ENCODE assay signal across 9 mouse cellular contexts in the genomic region with DNA sequence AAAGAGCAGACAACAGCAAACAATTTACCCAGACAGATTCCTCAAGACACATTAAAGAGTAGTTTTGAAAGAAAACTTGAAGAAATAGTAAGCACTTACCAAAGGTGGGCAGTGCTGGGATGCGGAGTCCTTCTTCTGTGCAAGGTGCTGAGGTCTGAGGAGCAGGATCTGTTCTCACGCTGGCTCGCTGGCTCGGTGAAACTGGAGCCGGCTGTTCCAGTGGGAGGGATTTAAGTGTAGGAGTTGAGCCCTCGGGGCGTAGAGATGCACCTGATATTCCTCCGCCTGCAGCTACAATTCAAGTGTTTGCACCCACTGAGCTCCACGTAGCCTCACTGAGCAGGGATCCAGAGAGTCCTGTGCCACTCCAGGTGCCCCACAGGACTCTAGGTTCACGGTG. TPM values are rescaled to one million over a fixed set of nuclear protein-coding genes. Genes with fewer than 3 reads are reported as not detected.
DNase-seq lines count a peak whose midpoint lies in the region; ATAC-seq and TF ChIP-seq lines count a peak whose summit lies in the region.
"Had no signal": no experiment of that assay in that cellular context is flagged by ENCODE, and none has a peak within 500 bp of the region (broad histone marks: within the 10 kb centered on the region; RNA-seq: fewer than 3 reads in every experiment).

TSS of gene Zfp750 (minus strand) at position 203 of the 400 bp plus-strand sequence.

- no peak for TF ChIP-seq POLR2A in cerebellum, adult 2 months (IDR thresholded peaks at IDR 0.05; ENCODE audit: borderline replicate concordance, insufficient read depth, low read length)

- ATAC-seq in liver, embryonic 13.5 days (ENCODE audit: low read depth): no peak
- no peak for ATAC-seq in liver, embryonic 12.5 days
- peak; percentile 79 for ATAC-seq in kidney, embryonic 15.5 days (replicated peaks; ENCODE audit: low FRiP score)

- TF ChIP-seq CTCF in cerebellum, adult 2 months (IDR thresholded peaks at IDR 0.05; ENCODE audit: borderline replicate concordance, insufficient read depth, low read depth, low read length): no peak

- no peaks in the 10 kb centered on the region for H3K27me3 ChIP-seq in liver, embryonic 13.5 days
- H3K27me3 ChIP-seq in liver, embryonic 12.5 days (replicated peaks): no peaks in the 10 kb centered on the region
- no peaks in the 10 kb centered on the region for H3K27me3 ChIP-seq in kidney, embryonic 15.5 days
- no peaks in the 10 kb centered on the region for H3K27me3 ChIP-seq in cerebellum, adult 2 months (ENCODE audit: control insufficient read depth, insufficient read depth, low read length)
- no peaks in the 10 kb centered on the region for H3K27me3 ChIP-seq in heart, embryonic 10.5 days (ENCODE audit: insufficient read depth, poor library complexity, severe bottlenecking)

- 0 out of 2 replicates have a peak within 1 kb of the TSS, but pooled peaks have one; percentile 8 for H3K9ac ChIP-seq in liver, embryonic 13.5 days
- H3K9ac ChIP-seq in liver, embryonic 12.5 days: no peak within 1 kb of the TSS
- H3K9ac ChIP-seq in kidney, embryonic 15.5 days: no peak within 1 kb of the TSS

- no peak for DNase-seq in liver, embryonic 13.5 days
- DNase-seq in embryo, embryonic 10.5 days (ENCODE audit: low spot score): peak; percentile 12
- DNase-seq in retina, embryonic 14.5 days (ENCODE audit: low spot score): peak; percentile 3
- DNase-seq in cerebellum, adult 2 months: no peak
- no peak for DNase-seq in heart, embryonic 10.5 days (ENCODE audit: low spot score)
- no peak for DNase-seq in adrenal gland, postnatal 4 days (ENCODE audit: low spot score in 2 of 2)
- DNase-seq: cerebellum, postnatal 10 days had no signal

- H3K36me3 ChIP-seq in liver, embryonic 13.5 days: peaks cover 5% of the 10 kb centered on the region; the same call in 1 of the 2 replicates
- H3K36me3 ChIP-seq in liver, embryonic 12.5 days: peaks cover 2% of the 10 kb centered on the region; the same call in 1 of the 2 replicates
- H3K36me3 ChIP-seq in kidney, embryonic 15.5 days: no peaks in the 10 kb centered on the region
- H3K36me3 ChIP-seq in heart, embryonic 10.5 days: no peaks in the 10 kb centered on the region

- no peak within 1 kb of the TSS for H3K4me3 ChIP-seq in liver, embryonic 13.5 days (replicated peaks)
- no peak within 1 kb of the TSS for H3K4me3 ChIP-seq in liver, embryonic 12.5 days
- no peak within 1 kb of the TSS for H3K4me3 ChIP-seq in kidney, embryonic 15.5 days (replicated peaks)
- H3K4me3 ChIP-seq in cerebellum, adult 2 months (replicated peaks; ENCODE audit: insufficient read depth, low read depth, low read length): no peak within 1 kb of the TSS
- H3K4me3 ChIP-seq in heart, embryonic 10.5 days: no peak within 1 kb of the TSS

- 0 out of 2 replicates have a peak within 1 kb of the TSS, but pooled peaks have one; percentile 14 for H3K27ac ChIP-seq in liver, embryonic 13.5 days
- no peak within 1 kb of the TSS for H3K27ac ChIP-seq in liver, embryonic 12.5 days
- no peak within 1 kb of the TSS for H3K27ac ChIP-seq in kidney, embryonic 15.5 days
- H3K27ac ChIP-seq in cerebellum, adult 2 months (ENCODE audit: insufficient read depth, low read length): no peak within 1 kb of the TSS
- H3K27ac ChIP-seq in heart, embryonic 10.5 days: no peak within 1 kb of the TSS

- no peak within 1 kb of the TSS for H3K4me2 ChIP-seq in liver, embryonic 13.5 days
- no peak within 1 kb of the TSS for H3K4me2 ChIP-seq in liver, embryonic 12.5 days
- no peak within 1 kb of the TSS; the same call in 1 of the 2 replicates for H3K4me2 ChIP-seq in kidney, embryonic 15.5 days

- peaks cover 34% of the 10 kb centered on the region for H3K4me1 ChIP-seq in liver, embryonic 13.5 days (replicated peaks)
- H3K4me1 ChIP-seq in liver, embryonic 12.5 days: peaks cover 19% of the 10 kb centered on the region
- H3K4me1 ChIP-seq in kidney, embryonic 15.5 days: peaks cover 11% of the 10 kb centered on the region
- H3K4me1 ChIP-seq in cerebellum, adult 2 months (ENCODE audit: control insufficient read depth, insufficient read depth, low read length): peaks cover 15% of the 10 kb centered on the region
- peaks cover 11% of the 10 kb centered on the region for H3K4me1 ChIP-seq in heart, embryonic 10.5 days

- no peaks in the 10 kb centered on the region for H3K9me3 ChIP-seq in liver, embryonic 13.5 days (replicated peaks)
- H3K9me3 ChIP-seq in liver, embryonic 12.5 days (replicated peaks): no peaks in the 10 kb centered on the region
- H3K9me3 ChIP-seq in kidney, embryonic 15.5 days (replicated peaks): no peaks in the 10 kb centered on the region
- H3K9me3 ChIP-seq in heart, embryonic 10.5 days: no peaks in the 10 kb centered on the region

- WGBS in liver, embryonic 13.5 days (ENCODE audit: insufficient replicate concordance): 80% methylated on average over 10 of the region's 10 CpGs
- 74% methylated on average over 10 of the region's 10 CpGs for WGBS in liver, embryonic 12.5 days (ENCODE audit: insufficient replicate concordance)
- WGBS in kidney, embryonic 15.5 days: 23% methylated on average over 10 of the region's 10 CpGs
- WGBS in cerebellum, adult 2 months: 45% methylated on average over 10 of the region's 10 CpGs
- 41% methylated on average over 10 of the region's 10 CpGs for WGBS in heart, embryonic 10.5 days

RNA-seq across cellular contexts. Expression of gene Zfp750, which starts in this region (rescaled TPM):
- 0.22 and 0.30 TPM in 2 replicates for polyA plus RNA-seq in liver, embryonic 13.5 days (2015; fragmentation: Nextera tagmentation; extraction: Ambion mirVana)
- 0.24 and 0.35 TPM in 2 replicates for polyA plus RNA-seq in liver, embryonic 12.5 days (2016; fragmentation: Nextera tagmentation; extraction: Ambion mirVana)
- 0.67 and 0.77 TPM in 2 replicates for polyA plus RNA-seq in kidney, embryonic 15.5 days (2015; fragmentation: Nextera tagmentation; extraction: Ambion mirVana)
- polyA plus RNA-seq in cerebellum, adult 2 months (2012; rRNA removed): 0.98 and 1.00 TPM in 2 replicates
- polyA plus RNA-seq in heart, embryonic 10.5 days (2016; fragmentation: Nextera tagmentation; extraction: Ambion mirVana): 0.28 and 0.31 TPM in 2 replicates
- 1 to 10 TPM in 1 of 2 experiments, under 1 TPM in 1; 0.70 to 1.0 TPM for total RNA-seq in adrenal gland, postnatal 4 days (2021)

Comparison
In these comparisons a context has a peak if more than half of its experiments do, and no peak if none do; other contexts are left out.
1. Peak in ATAC-seq in kidney, embryonic 15.5 days; RNA of the gene not detected or under 1 TPM.
2. DNase-seq: peak in embryo, embryonic 10.5 days (single experiment) and retina, embryonic 14.5 days (single experiment); none in liver, embryonic 13.5 days (single experiment), cerebellum, adult 2 months (0 of 2), heart, embryonic 10.5 days (single experiment) and adrenal gland, postnatal 4 days (0 of 2).